Mouse (Mus musculus): ENCODE measurements around the gene Vav2. TPM values are rescaled to one million over a fixed set of nuclear protein-coding genes. Genes with fewer than 3 reads are reported as not detected.
A peak's percentile ranks its signal among the peaks of the same experiment; 100 is the strongest.

Gene Vav2
- total and polyA plus RNA-seq, 2 experiments from 2014 or later, result 7.1 to 39.6 TPM

DNA sequence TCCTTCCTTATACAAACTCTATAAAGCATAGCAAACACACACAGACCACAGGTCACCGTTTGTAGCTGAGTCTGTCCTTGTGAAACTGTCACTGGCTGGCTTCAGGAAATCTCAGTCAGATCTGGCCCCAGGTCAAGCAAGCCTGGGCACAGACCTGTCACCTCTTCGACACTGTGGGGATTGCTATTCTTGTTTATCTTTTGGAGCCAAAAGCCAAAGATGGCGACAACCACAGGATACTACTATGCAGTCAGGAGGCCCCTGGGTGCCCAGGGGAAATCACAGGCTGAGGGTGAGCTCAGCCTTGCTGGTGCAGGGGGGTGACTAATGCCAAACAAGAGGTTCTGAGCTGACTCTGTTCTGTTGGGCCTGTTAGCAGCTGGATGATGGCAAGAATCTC is 10.4 kb downstream of the Vav2 start:
- Histone ChIP-seq H3K4me1 (ENCODE audit: insufficient read depth) (peaks cover 32% of the 10 kb centered on the region), H3K9ac (no peak overlapping the region), H3K4me3 (ENCODE audit: low read depth, low read length) (no peak overlapping the region), H3K27me3 (ENCODE audit: insufficient read depth, low read length) (no peaks in the 10 kb centered on the region), H3K36me3 (ENCODE audit: insufficient read depth) (no peaks in the 10 kb centered on the region), H3K4me2 (ENCODE audit: low read depth) (no peak overlapping the region), H3K27ac (ENCODE audit: low read depth, low read length) (no peak overlapping the region), H3K9me3 (ENCODE audit: low read length) (no peaks in the 10 kb centered on the region)
- WGBS, result 56% methylated on average over 3 of the region's 3 CpGs
- TF ChIP-seq CTCF (IDR thresholded peaks at IDR 0.05; ENCODE audit: low read depth), result no peak
- DNase-seq (no peak), ATAC-seq (no peak)

DNA sequence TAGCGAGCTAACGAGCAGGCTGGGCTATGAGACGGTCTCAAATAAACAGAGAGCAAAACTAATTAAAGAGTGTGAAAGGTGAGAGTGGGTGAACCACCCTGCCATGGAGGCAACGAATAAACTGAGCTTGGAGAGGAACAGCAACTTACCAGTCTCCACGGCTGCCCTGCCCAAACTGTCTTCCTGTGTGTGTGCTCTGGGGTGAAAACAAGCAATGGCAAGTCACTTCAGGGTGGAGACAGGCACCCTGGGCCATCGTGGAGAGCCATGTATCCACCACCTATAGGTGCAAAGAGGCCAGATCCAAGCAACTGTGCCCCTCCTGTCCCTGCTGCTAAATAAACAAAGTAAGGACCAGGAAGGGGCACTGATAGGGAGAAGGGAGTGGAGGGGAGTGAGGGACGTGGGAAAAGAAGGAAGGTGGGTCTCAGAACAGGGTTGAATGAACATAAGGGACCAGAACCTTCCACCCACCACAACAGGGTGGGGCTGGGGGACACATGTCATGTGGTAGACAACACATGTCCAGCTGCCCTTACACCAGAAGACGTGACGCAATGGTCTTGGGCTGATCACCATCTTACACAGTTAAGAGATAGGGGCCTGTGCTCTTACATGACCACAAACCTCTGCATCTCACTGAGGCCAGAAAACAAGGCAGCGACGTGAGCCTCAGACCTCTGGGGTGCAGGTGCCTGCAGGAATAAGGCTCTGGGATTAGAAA is 11.6 kb downstream of the Vav2 start:
- TF ChIP-seq CTCF (IDR thresholded peaks at IDR 0.05; ENCODE audit: low read depth), result no peak
- H3K4me3 ChIP-seq (ENCODE audit: low read depth, low read length), result no peak overlapping the region
- ATAC-seq (no peak), DNase-seq (no peak)
- peaks cover 38% of the 10 kb centered on the region for H3K4me1 ChIP-seq (ENCODE audit: insufficient read depth)
- H3K27ac ChIP-seq (ENCODE audit: low read depth, low read length), result no peak overlapping the region
- no peaks in the 10 kb centered on the region for H3K36me3 ChIP-seq (ENCODE audit: insufficient read depth)
- no peaks in the 10 kb centered on the region for H3K27me3 ChIP-seq (ENCODE audit: insufficient read depth, low read length)
- H3K9me3 ChIP-seq (ENCODE audit: low read length), result no peaks in the 10 kb centered on the region
- WGBS, result 66% methylated on average over 11 of the region's 11 CpGs
- H3K9ac ChIP-seq, result no peak overlapping the region
- no peak overlapping the region for H3K4me2 ChIP-seq (ENCODE audit: low read depth)

DNA sequence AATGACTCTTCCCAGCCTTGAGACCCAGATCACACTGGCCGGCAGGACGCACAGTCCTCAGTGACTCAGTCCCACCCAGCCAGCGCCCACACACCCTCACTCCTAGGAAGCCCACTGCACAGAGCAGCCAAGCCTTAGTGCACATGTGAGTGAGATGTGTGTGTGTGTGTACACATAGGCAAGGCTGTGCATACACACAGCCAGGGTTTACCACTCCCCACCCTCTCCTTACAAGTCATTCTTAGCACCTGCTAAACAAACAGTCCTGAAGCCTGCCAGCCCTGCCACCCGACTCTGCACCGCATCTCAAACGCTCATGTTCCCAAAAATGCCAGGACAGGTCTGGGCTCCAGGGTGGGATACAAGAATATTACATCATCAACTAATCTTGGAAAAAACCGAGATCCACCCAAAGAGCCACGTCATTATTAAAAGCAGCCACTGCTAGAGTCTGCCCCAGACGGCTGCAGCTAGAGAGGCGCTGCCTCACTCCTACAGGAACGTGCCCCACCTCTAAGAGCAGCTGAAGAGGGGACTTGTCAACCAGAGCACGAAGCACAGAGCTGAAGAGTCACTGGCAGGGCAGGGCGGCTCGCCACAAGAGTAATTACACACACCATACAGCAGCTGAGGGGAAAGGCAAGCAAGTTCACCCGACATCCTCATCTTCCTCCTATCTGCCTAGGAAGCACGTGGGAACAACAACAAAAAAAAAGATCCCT is 12.7 kb downstream of the Vav2 start:
- Histone ChIP-seq H3K4me1 (ENCODE audit: insufficient read depth) (peaks cover 33% of the 10 kb centered on the region), H3K9ac (no peak overlapping the region), H3K9me3 (ENCODE audit: low read length) (no peaks in the 10 kb centered on the region), H3K36me3 (ENCODE audit: insufficient read depth) (no peaks in the 10 kb centered on the region), H3K4me2 (ENCODE audit: low read depth) (0 out of 2 replicates have a peak overlapping the region, but pooled peaks have one; percentile 19), H3K27me3 (ENCODE audit: insufficient read depth, low read length) (no peaks in the 10 kb centered on the region), H3K4me3 (ENCODE audit: low read depth, low read length) (no peak overlapping the region), H3K27ac (ENCODE audit: low read depth, low read length) (no peak overlapping the region)
- DNase-seq (peak; percentile 52), ATAC-seq (peak; percentile 94)
- WGBS, result 11% methylated on average over 16 of the region's 16 CpGs
- TF ChIP-seq CTCF (IDR thresholded peaks at IDR 0.05; ENCODE audit: low read depth), result no peak

DNA sequence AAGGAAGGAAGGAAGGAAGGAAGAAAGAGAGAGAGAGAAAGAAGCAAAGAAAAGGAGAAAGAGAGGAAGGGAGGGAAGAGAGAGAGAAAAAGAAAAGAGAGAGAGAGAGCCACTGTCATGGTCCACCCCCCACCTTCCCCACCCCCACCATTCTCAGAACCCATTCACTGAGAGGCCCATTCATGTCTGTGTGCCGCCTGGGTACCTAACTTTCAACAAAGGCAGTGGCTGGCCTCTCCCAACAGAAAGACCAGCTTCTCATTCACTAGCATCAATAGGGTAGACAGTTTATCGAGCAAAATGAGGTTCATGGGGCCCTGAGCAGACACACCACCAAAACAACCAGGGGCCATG is 13.3 kb downstream of the Vav2 start:
- WGBS, result 23% methylated on average over 2 of the region's 2 CpGs
- H3K4me1 ChIP-seq (ENCODE audit: insufficient read depth), result peaks cover 33% of the 10 kb centered on the region
- ATAC-seq, result no peak
- no peak overlapping the region for H3K4me3 ChIP-seq (ENCODE audit: low read depth, low read length)
- H3K27me3 ChIP-seq (ENCODE audit: insufficient read depth, low read length), result no peaks in the 10 kb centered on the region
- no peak overlapping the region for H3K27ac ChIP-seq (ENCODE audit: low read depth, low read length)
- DNase-seq, result no peak
- H3K9ac ChIP-seq, result no peak overlapping the region
- H3K9me3 ChIP-seq (ENCODE audit: low read length), result no peaks in the 10 kb centered on the region
- no peak for TF ChIP-seq CTCF (IDR thresholded peaks at IDR 0.05; ENCODE audit: low read depth)
- H3K4me2 ChIP-seq (ENCODE audit: low read depth), result no peak overlapping the region
- no peaks in the 10 kb centered on the region for H3K36me3 ChIP-seq (ENCODE audit: insufficient read depth)

DNA sequence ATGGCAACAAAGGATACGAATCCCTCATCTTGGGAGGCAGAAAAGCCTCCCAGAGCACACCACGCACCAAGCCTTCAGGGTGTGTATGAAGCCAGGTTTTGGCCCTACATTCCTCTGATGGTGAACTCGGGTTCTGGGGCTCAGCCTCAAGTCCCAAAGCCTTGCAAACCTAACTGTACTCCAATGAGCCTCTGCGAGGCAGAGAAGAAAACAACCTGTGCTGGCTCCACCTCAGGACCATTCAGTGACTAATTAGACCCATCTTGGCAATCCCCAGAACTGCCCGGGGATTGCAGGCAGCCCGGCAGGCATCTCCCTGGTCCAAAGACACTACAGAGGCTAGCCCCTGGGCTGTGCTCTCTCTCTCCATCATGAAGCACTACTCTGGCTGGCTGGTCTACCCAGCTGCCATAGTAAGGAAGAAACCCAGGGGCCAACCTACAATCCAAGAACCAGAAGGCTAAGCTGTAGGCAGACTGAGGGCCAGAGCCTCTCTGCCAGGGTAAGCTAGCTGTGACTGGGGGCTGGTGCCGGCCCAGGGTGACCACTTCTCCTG is 14.5 kb downstream of the Vav2 start:
- Histone ChIP-seq H3K27ac (ENCODE audit: low read depth, low read length) (0 out of 2 replicates have a peak overlapping the region, but pooled peaks have one; percentile 30), H3K27me3 (ENCODE audit: insufficient read depth, low read length) (no peaks in the 10 kb centered on the region), H3K4me1 (ENCODE audit: insufficient read depth) (peaks cover 33% of the 10 kb centered on the region), H3K4me3 (ENCODE audit: low read depth, low read length) (no peak overlapping the region), H3K9me3 (ENCODE audit: low read length) (no peaks in the 10 kb centered on the region), H3K4me2 (ENCODE audit: low read depth) (no peak overlapping the region), H3K36me3 (ENCODE audit: insufficient read depth) (no peaks in the 10 kb centered on the region), H3K9ac (no peak overlapping the region)
- TF ChIP-seq CTCF (IDR thresholded peaks at IDR 0.05; ENCODE audit: low read depth), result no peak
- no peak for ATAC-seq
- 8% methylated on average over 7 of the region's 7 CpGs for WGBS
- no peak for DNase-seq

DNA sequence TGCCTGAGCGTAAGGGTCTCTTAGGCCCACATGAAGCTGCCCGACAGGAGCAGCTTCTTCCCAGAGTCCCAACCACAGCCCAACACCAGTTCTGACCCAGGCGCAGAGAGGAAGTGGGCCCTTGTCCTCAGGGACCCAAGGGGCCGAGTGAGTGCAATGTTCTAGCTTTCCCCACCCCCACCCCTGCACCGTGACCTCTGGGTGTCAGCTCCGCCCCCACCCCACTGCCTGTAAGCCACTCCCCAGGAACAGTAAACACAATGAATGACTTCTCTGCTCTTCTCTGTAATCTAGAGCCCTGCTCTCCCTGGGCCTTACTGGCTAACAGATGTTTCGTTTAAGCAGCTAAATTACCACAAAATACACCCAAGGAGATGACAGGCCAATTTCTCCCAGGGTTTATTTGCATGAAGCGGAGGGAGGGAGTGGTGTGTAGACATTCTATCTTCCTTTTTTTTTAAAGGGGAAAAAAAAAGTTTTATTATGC is 15.1 kb downstream of the Vav2 start:
- Histone ChIP-seq H3K36me3 (ENCODE audit: insufficient read depth) (no peaks in the 10 kb centered on the region), H3K27ac (ENCODE audit: low read depth, low read length) (peak overlapping the region; percentile 64), H3K4me2 (ENCODE audit: low read depth) (no peak overlapping the region), H3K9me3 (ENCODE audit: low read length) (no peaks in the 10 kb centered on the region), H3K9ac (no peak overlapping the region), H3K4me3 (ENCODE audit: low read depth, low read length) (no peak overlapping the region), H3K27me3 (ENCODE audit: insufficient read depth, low read length) (no peaks in the 10 kb centered on the region), H3K4me1 (ENCODE audit: insufficient read depth) (peaks cover 33% of the 10 kb centered on the region)
- WGBS, result 26% methylated on average over 8 of the region's 8 CpGs
- no peak for DNase-seq
- ATAC-seq, result peak; percentile 17; the same call in 1 of the 2 replicates
- no peak for TF ChIP-seq CTCF (IDR thresholded peaks at IDR 0.05; ENCODE audit: low read depth)

Data from forebrain, postnatal 0 days (tissue).